Mouse (Mus musculus): ENCODE results near the gene Gck.

The Gck gene

DNA sequence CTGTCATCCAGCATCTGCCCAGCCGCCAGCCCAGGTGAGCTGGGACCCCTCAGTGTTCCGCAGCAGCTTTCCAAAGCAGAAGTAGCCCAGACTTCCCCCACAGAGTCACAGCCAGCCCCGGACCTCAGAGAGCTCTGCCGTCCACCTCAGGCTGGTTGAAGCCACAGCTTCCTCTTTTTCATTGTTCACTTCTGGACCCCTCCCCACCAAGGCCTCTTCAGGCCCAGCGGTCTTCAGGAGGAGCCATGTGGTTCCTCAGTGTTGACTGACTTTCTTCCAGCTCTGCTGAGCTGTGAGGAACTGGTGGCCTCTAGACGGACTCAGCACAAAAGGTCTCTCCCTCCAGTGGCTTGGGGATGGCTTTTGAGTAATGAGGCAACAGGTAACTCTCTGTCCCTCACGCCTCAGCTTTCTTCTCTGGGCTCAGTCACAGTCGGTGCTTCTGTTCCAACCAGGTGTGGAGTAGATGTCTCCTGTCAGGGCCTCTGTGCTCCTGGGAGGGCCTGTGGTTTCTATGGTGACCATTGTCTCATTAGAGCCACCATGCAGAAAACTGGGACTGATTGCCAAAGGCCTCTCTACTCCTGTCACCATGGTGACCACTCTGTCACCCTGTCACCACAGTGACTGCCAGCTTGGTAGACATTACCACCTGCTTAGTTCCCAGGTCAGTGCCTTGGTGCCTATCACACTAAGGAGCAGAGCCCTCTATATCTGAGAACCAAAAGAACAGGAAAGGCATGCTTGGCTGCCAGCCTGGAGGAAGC lies at the start of gene Gck:
Gck (minus strand) TSS at position 496 of the 767 bp plus-strand sequence.
- DNase-seq (ENCODE audit: low spot score in 2 of 2): peak in 1 of 2 experiments; percentile 16

DNA sequence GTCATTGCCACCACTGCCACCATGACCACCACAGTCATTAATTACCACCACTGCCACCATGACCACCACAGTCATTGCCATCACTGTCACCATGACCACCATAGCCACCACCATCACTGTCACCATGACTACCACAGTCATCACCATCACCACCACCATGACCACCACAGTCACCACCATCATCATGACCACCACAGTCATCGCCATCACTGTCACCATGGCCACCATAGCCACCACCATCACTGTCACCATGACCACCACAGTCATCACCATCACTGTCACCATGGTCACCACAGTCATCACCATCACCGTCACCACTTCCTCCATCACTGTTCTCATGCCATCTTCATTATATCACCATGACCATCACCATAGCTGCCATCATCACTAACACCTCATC lies 48.6 kb upstream of the Gck start:
- peak in 1 of 2 experiments; percentile 48 for DNase-seq (ENCODE audit: low spot score in 2 of 2)

DNA sequence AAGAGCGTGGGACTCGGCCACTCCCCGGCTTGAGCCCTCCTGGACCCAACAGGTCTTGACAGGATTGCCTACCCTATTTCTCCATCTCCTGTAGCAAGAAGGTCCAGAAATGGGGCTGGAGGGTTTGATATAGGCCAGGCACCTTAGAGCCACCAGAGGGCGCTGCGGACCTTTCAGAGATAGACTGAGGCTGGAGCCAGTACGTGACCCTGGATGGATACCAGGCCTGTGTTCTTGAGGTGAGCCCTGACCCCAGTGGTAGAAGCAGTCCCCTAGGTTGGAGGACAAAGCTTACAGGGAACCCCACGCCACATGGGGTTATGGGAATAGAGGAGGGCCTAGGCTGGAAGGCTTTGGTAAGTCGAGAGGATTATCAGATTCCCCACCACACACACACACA lies 46.1 kb upstream of the Gck start:
- DNase-seq (ENCODE audit: low spot score in 2 of 2): peak; percentile 74 to 83

DNA sequence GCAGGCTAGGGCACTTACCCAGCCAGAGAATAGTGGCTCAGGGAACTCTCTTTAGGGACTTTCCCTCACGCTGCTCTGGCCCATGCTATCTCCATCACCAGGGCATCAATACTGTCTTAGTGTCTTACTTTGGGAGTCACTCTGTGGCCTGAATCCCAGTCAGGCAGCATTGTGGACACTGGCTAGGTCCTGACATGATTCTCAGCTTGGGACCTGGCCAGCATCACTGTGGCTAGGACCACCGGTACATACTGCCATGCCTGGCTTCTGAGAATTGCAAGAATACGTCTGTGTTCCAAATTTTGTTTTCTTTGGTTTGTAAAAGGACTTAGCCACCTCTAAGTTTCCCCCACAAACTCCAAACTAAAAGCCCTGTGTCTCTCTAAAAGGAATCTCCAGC lies 45.0 kb upstream of the Gck start:
- DNase-seq (ENCODE audit: low spot score in 2 of 2): no peak

DNA sequence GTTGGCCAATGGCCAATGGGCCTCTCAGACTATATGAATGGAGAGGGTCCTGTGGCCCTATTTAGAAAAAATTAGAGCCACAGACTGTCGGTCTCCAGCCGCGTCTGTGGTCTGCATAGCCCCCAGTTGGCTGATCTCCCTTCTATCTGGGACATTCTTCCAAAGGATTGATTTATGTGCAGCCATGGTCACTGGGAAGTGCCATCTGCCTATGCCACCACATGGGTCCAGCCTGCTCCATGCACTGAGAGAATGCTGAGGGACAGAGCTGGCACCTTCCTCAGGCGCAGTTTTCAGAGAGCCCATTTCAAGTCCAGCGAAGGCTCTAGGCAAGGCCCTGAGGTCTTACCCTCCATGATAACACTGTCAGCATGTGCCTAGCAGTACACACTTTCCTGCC lies 44.3 kb upstream of the Gck start:
- no peak for DNase-seq (ENCODE audit: low spot score in 2 of 2)

DNA sequence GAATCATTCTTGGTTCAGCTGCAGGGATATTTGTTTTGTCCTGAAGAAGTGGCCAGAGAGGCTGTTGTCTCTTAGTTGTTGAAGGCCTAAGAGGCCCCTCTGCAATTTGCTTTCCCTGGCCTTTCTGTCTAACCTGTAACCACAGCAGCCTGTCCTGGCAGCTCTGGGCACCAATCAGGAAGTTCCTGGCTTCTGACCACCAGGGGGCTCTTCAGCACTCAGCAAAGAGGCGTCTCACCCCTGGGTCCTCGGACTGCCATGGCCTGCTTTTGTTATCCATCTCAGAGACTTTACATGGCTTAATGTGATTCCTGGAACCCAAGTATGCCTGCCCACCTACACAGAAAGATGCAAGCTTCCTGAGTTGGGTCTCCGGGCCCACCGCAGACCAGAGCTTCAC lies 41.0 kb upstream of the Gck start:
- DNase-seq (ENCODE audit: low spot score in 2 of 2): peak; percentile 30 to 50

DNA sequence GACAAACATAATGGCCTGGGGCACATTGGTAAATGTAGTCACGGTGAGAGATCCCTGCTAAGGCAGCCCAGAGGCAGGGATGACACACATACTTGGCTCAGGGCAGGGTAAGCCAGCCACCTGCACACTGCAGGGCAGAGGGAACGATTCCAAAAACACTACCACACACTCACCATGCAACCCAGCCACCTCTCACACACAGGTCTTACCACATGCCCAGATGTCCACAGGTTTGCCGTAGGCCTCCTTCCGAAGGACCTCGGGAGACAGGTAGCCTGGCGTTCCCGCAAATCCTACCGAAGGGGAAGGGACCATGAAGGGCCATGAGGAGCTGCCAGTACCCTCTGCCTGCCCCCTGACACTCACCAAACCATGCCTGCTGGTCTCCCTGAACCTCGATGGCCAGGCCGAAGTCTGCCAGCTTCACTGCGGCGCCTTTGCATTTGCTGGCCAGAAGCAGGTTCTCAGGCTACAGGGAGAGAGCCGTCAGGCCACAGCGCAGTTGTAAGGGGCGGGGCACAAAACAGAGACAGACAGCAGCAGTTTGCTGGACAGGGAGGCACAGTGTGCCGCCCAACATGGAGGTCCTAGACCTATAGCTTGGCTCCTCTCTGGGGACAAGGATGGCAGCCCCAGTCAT lies 40.2 kb upstream of the Gck start:
- no peak for DNase-seq (ENCODE audit: low spot score in 2 of 2)

DNA sequence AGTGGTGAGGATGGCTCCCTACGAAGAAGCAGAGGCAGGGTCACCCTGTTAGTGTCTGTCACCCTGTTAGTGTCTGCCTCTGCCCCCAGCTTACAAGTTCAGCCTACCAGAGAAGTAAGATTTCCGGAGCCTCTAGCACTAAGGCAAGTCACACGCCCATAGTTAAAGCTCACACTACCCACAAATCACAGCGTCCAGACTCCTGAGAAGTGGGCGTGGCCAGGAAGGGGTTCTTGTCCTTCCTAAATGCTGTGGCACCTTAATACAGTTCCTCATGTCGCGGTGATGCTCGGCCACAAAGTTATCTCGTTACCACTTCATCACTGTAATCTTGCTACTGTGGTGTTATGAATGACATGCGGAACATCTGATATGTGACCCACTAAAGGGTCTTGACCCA lies 38.2 kb upstream of the Gck start:
- no peak for DNase-seq (ENCODE audit: low spot score in 2 of 2)

DNA sequence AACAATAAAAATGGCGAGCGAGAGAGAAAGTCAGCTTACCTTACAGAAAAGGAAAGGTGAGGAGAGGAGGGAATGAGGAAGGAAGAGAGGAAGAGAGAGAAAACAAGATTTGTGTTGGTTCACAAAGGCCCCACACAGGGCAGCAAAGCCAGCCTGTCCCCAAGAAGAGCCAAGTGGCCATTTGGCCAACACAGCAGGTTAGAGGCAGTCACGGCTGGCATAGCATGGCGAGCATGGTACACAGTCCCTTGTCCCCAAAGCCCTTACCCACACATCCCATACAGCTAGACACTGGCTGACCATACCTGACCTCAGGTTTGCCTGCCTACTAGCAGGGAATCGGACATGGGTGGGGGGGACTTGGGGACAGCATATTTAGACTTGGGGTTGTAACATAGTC lies 33.7 kb upstream of the Gck start:
- DNase-seq (ENCODE audit: low spot score in 2 of 2): no peak

DNA sequence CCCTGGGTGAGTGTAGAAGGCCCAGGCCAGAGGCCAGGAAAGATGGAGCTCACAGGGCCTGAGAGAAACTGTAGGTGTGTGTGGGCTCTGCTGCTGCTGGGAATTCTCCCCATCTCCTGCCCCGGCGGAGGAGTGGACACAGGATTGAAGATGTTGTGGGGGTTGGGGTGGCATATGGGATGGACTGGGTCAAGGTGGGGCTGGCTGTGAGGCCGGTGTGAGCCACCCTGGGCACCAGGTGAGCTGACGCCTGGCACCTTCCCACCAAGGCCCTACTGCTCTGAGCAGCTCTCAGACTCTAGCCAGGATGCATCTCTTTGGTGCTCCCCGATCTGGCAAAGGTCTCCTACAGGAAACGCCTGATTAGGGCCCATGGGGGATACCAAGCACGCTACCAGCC lies 31.4 kb upstream of the Gck start:
- no peak for DNase-seq (ENCODE audit: low spot score in 2 of 2)

DNA sequence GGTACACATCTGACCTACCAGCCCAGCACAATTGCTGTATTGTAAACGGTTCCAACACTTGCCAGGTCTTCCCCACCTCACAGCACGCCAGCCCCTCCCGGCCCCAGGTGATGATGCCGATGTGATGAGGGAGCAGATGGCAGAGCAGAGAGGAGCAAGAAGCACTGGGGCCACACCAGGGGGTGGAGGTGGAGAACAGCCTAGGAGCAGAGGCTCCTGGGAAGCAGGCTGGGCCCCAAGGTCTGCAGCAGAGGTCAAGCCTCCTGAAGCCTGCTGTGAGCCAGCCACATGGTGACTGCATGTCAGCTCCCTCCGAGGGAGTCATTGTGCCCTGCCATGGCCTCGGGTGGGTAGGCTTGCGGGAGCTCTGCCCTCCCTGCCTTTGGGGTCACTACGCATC lies 30.7 kb upstream of the Gck start:
- no peak for DNase-seq (ENCODE audit: low spot score in 2 of 2)

DNA sequence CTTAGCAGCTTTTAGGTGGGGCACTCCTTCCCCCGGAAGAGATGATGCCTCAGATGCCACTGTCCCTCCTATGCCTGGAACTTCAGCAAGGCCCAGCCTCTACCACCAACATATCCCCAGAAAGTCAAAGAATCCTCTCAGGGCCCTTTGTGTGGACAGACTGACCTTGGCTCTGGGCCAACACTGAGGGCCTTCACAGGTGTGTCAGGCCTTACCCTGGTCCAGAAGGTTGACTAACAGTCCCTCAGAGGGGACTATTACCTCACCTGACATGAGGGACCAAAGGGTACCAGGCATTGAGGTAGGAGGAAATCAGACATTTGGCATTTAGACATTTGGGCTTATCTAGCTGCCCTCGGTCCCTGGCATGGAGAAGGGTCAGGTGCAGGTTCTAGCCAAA lies 30.2 kb upstream of the Gck start:
- DNase-seq (ENCODE audit: low spot score in 2 of 2): no peak

DNA sequence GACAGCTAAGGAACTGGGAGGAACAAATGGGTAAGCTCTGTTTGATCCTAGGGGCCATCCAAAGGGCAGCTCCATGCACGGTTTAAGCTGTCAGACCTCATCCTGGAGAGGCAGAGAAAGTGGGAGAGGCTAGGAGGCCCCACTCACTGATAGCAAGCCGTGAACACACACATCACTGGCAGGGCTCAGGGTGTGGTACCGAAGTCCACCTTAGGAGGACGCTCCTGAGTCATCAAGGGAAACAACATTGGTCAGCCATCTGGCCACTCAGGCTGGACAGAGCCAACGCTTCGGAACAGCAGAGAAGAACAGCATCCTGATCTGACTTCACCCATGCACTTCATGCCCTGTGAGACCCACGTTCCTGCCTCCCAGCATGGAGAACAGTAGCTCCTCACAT lies 29.2 kb upstream of the Gck start:
- no peak for DNase-seq (ENCODE audit: low spot score in 2 of 2)

DNA sequence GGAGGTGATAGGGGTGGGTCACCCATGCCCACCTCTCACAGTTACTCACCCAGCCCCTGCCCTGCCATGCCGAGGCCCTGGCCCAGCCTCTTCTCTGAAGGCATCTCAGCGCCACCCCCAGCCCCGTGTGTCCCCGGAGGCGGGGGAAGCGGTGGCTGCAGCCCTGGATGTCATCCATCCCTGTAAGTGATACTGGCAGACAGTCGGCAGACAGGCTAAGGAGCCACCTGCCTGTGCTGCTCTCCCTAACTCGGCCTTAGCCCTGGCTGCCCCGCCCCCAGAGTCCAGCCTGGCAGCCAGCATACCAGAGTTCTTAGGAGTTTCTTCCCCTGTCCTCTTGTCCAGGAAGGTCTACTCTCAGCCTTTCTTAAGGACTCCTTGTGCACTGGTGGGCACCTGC lies 26.2 kb upstream of the Gck start:
- no peak for DNase-seq (ENCODE audit: low spot score in 2 of 2)

DNA sequence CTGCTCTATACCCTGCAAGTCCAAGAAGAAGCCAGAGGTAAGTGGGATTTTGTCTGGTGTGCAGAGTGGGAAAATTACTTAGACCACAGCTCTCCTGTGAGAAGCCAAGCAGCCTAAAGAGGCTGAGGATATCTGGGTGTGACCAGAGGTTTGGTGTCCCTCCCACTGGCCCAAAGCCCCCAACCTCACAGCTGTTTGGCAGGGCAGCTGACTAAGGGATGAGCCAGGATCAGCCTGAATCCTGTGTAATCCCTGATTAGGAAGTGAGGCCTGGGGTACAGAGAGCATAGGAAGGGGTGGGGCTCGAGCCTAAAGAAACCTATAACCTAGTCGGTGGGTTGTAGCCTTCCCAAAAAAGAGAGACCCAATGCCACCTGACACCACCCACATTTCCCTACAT lies 25.2 kb upstream of the Gck start:
- DNase-seq (ENCODE audit: low spot score in 2 of 2): no peak

DNA sequence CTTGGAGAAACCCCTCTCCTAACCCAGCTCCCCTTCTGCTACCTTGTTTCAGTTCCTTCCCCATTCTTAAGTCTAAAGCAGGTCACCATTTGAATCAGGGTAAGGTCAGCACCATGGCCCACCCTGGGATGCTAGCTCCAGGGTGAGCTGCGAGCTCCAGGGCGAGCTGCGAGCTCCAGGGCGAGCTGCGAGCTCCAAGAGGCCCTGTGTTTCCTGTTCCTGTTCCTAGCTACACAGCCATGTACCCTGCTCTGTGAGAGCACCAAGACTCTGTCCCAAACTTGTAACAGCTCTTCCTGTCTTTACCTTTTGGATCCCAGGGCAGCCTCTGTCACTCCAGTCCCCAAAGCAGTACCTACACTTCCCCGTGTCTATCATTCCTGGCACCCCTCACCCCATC lies 24.2 kb upstream of the Gck start:
- DNase-seq (ENCODE audit: low spot score in 2 of 2): no peak

DNA sequence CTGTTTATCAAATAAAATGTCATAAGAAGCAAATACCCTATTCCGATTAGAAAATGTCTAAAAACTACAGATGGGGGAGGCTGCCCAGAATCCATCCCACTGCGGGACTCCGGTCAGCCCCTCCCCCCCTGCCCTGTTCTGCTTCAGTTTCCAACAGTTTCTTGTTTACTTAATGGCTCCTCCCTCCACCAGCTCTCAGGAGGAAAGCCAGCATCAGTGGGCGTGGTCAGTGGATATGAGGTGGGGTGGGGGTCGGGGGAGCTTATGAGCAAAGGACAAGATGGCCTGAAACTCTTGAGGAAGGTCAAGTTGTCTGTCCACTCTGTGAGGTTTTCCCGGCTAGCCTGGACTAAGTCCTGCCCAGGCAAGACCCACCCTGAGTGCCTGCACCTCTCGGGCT lies 23.3 kb upstream of the Gck start:
- DNase-seq (ENCODE audit: low spot score in 2 of 2): no peak

DNA sequence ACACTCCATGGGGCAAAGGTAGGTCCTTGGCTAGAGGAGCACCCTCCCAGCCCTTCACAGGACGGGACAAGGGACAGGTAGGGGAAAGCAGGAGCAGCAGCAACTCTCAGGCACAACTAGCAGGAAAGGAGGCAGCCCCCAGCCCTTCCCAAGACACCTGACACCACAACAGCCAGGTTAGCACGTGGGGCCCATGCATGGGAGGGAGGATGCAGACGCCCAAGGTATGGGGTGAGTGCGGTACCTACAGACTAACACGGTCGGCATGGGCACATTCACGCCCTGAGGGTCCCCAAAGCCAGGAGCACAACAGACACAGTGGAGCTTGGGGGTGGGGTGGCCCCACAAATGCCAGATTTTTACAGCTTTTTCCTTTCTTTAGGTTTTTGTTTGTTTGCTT lies 21.3 kb upstream of the Gck start:
- DNase-seq (ENCODE audit: low spot score in 2 of 2): no peak

DNA sequence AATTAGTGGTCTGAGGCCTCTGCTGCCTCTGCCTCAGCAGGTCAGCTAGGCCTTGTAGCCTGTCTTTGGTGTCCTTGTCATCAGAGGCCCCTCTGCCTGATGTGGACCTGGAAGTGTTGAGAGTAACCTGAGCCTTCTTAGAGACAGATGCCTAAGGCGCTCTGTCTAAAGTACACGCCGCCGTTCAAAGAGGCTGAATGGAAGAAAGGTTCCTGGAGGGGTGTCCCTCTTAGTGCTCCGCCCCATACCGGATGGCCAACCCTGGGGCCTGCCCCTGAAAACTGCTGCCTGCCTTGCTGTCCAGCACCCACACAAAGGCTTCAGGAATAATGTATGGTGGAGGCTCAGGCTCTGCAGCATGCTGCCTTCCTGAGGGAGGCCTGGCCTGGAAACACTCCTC lies 18.3 kb upstream of the Gck start:
- no peak for DNase-seq (ENCODE audit: low spot score in 2 of 2)

DNA sequence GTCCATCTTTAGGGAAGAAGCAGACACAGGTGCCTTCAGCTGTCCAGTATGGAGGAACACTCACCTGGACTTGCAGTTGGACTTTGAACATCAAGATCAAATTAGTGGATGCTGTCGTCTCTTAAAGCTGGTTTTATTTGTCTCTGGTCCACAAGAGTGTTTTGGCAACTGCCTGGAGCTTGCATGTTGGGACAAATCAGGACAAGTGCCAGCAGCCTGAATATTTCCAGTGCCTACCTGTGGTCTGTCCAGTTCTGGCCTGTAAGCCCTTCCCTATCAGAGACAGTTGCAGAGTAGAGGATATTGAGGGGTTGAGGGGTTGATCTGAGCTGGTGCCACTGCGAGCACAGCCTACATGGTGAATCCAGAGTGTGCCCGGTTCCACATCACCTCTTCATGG lies 16.9 kb upstream of the Gck start:
- DNase-seq (ENCODE audit: low spot score in 2 of 2): no peak

DNA sequence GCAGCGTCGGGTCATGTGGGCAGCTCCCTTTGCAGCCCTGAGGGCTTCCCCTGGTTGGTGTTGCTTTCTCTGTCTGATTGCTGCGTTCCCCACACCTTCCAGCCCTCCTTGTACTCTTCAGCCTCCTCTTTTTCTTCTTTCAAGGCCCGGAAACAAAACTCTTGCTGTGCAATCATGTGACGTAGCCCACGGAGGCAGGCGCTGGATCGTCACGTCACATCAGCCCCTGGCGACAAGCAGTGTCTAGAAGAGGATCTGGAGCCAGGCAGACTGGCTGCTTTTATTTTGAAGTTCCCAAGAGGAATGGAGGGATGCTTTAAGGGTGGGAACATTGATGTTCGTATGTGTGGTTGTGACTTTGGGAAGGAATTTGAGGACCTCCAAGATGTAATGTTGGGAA lies 16.0 kb upstream of the Gck start:
- DNase-seq (ENCODE audit: low spot score in 2 of 2): no peak

DNA sequence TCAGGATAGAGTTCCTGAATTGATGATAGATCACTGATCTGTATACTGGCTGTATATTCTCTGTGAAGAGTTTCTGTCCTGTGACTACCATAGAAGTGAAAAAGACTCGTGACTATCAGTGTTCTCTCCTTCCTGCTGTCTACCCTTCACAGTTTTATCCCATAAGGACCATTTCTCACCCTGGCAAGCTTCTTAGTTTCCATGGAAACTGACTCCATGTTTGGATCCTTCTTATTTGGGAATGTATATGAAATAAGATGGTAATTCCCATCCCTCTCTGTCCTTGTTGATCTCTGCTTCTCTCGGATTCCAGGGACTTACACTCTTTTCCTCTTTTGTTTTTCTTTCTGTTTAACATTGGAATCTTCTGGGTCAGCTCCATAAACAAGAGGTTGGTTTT lies 10.2 kb upstream of the Gck start:
- no peak for DNase-seq (ENCODE audit: low spot score in 2 of 2)

DNA sequence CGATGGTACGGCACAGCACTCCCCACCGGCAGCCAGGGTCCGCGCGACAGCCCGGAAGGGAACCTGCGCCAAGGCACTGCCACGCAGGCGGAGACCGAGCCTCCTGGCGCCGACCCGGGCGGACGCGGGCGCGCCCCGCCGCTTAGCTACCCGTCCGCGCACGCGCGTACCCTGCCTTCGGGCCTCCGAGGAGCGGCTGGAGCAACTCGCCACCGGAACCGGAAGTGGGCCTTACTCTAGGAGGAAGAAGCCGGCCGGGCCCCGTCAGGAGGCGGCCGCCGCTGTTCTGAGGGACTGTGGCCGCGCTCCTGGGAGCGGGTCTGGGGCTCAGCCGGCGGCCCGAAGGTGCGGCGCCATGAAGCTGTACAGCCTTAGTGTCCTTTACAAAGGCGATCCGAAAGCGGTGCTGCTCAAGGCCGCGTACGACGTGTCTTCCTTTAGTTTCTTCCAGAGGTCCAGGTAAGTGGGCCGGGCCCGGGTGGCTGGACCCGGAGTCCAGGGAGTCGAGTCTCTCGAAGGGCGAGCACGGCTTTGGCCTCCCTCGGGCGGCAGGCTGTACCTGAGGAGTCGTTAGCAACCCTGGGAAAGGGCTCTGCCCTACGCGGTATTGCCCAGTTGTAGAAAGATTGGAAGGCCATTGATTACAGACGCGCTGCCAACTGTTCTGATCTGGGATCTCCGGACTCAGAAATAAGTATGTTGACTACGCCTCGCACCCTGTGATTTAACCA lies 5.8 kb upstream of the Gck start, which contains the start of gene Ykt6:
Ykt6 (plus strand) TSS at position 148 of the 731 bp plus-strand sequence.
- DNase-seq (ENCODE audit: low spot score in 2 of 2): peak; percentile 90
